Mouse (Mus musculus) kidney, postnatal 0 days (tissue): ENCODE results near the gene Adgrl3. TPM values are rescaled to one million over a fixed set of nuclear protein-coding genes. Genes with fewer than 3 reads are reported as not detected.

Experiments used
- ATAC-seq: fragments of 200-750 bp; cut with Nextera tagmentation; replicated peaks from 2 replicates; pipeline ENCODE4 v1.8.0; 2017; ENCODE audit warnings: low read depth, moderate number of reproducible peaks, moderate TSS enrichment, moderate library complexity; ENCODE audit not compliant: low FRiP score
- DNase-seq: peaks from one replicate; pipeline ENCODE4 v3.0.0-alpha.2; 2016; ENCODE audit warnings: low spot score
- H3K27ac ChIP-seq: fragments of 300-500 bp; sonication (generic); 2 replicates; pipeline ENCODE4 v1.5.1; 2014; ENCODE audit warnings: mild to moderate bottlenecking
- H3K27me3 ChIP-seq: fragments of 300-500 bp; sonication (generic); 2 replicates; pipeline ENCODE4 v1.6.1; 2014; ENCODE audit warnings: low read length, mixed read lengths; ENCODE audit not compliant: insufficient read depth
- H3K36me3 ChIP-seq: fragments of 300-500 bp; sonication (generic); 2 replicates; pipeline ENCODE4 v1.6.1; 2014; ENCODE audit warnings: low read length, mixed read lengths; ENCODE audit not compliant: insufficient read depth
- H3K4me1 ChIP-seq: fragments of 300-500 bp; sonication (generic); replicated peaks from 2 replicates; pipeline ENCODE4 v1.6.1; 2014; ENCODE audit warnings: antibody characterized with exemption, low read length, mixed read lengths; ENCODE audit not compliant: insufficient read depth
- H3K4me2 ChIP-seq: fragments of 300-500 bp; sonication (generic); 2 replicates; pipeline ENCODE4 v1.6.1; 2014; ENCODE audit warnings: mild to moderate bottlenecking, low read length, moderate library complexity, mixed read lengths
- H3K4me3 ChIP-seq: fragments of 300-500 bp; sonication (generic); replicated peaks from 2 replicates; pipeline ENCODE4 v1.5.1; 2014; ENCODE audit warnings: low read depth, low read length
- H3K9ac ChIP-seq: fragments of 300-500 bp; sonication (generic); 2 replicates; pipeline ENCODE4 v1.6.1; 2014; ENCODE audit warnings: low read depth, low read length
- H3K9me3 ChIP-seq: fragments of 300-500 bp; sonication (generic); replicated peaks from 2 replicates; pipeline ENCODE4 v1.6.1; 2016; ENCODE audit warnings: low read length, inconsistent platforms, mixed read lengths
- CTCF ChIP-seq: IDR thresholded peaks from 2 replicates; pipeline ENCODE4 v1.5.1; 2016; ENCODE audit warnings: antibody characterized with exemption, low read depth, mild to moderate bottlenecking, moderate library complexity
- WGBS: fragments of 180-500 bp; shearing (Covaris S2); extraction: QIAGEN DNeasy Blood & Tissue Kit; methylation state at CpG from one replicate; pipeline ENCODE4 v1.1.7; 2014; 5-methylcytosine and 5-hydroxymethylcytosine counted together
- polyA plus RNA-seq: library from polyadenylated mRNA; unstranded; fragments of >200 nt; fragmentation: Nextera tagmentation; extraction: Ambion mirVana; gene quantifications from 2 replicates; pipeline ENCODE4 v1.2.1, GENCODE M21; 2015

Gene Adgrl3
- polyA plus RNA-seq, 1 experiment from 2014 or later, result 8.8 TPM

DNA sequence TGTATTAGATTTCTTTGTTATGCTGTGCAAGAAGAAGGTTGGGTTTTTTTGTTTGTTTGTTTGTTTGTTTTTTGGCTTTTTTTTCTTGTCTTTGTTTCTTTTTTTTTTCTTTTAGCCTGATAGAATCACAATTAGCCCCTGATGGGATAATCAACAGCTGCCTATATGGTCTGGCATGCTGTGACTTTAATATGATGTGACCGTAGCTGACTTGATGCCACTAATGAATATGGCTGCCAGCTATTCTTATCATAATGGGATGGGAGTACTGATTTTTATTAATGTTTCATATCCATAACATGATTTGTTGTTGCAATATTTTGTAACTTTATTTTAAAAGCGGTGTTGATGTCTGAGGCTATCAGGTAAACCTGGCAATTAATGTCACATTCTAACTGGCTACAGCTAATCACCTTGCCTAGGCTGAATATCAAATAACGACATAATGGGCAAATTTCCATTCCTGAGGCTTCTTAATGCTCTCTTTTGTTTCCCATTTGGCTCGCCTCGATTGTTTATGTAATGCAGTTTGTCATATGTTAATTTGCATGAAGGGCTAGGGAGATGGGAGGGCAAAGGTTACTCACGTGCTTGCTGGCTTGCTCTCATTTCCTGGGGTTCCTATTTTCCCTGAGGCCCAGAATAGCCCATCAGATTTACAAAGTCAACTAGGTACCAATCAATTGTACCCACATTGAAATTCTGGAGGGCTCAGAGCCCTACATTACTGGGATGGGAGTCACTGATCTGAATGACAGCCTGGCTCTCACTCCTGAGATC lies 641.9 kb downstream of the Adgrl3 start:
- H3K27ac ChIP-seq, result no peak overlapping the region
- no peak for TF ChIP-seq CTCF
- no peaks in the 10 kb centered on the region for H3K27me3 ChIP-seq
- ATAC-seq (no peak), DNase-seq (no peak)
- H3K4me1 ChIP-seq, result no peaks in the 10 kb centered on the region
- WGBS, result 56% methylated on average over 6 of the region's 6 CpGs
- no peak overlapping the region for H3K4me3 ChIP-seq
- no peaks in the 10 kb centered on the region for H3K9me3 ChIP-seq
- H3K36me3 ChIP-seq, result no peaks in the 10 kb centered on the region
- no peak overlapping the region for H3K4me2 ChIP-seq
- no peak overlapping the region for H3K9ac ChIP-seq

DNA sequence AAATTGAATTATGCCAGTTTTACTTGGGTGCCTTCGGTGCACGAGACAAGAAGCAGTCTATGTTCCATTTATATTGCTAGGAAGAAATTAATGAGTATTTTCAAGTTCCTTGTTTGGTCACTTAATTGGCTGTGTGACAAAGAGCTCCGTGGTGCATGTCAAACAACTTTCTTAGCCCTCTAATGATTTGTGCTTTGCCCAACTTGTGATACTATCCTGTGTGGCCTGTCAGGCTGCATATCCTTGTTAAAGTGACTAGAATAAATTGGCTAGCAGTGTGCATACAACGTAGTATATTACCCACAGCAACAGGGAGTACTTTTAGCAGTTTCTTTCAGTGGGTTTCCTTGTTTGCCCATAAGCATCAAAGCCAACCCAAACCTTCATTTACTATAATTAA lies 651.1 kb downstream of the Adgrl3 start:
- H3K27ac ChIP-seq, result no peak overlapping the region
- no peak overlapping the region for H3K4me2 ChIP-seq
- H3K27me3 ChIP-seq, result no peaks in the 10 kb centered on the region
- DNase-seq, result peak; percentile 3
- H3K4me3 ChIP-seq, result no peak overlapping the region
- no peak for TF ChIP-seq CTCF
- H3K9ac ChIP-seq, result no peak overlapping the region
- no peaks in the 10 kb centered on the region for H3K9me3 ChIP-seq
- 32% methylated on average over 4 of the region's 4 CpGs for WGBS
- no peaks in the 10 kb centered on the region for H3K4me1 ChIP-seq
- no peak for ATAC-seq
- no peaks in the 10 kb centered on the region for H3K36me3 ChIP-seq

DNA sequence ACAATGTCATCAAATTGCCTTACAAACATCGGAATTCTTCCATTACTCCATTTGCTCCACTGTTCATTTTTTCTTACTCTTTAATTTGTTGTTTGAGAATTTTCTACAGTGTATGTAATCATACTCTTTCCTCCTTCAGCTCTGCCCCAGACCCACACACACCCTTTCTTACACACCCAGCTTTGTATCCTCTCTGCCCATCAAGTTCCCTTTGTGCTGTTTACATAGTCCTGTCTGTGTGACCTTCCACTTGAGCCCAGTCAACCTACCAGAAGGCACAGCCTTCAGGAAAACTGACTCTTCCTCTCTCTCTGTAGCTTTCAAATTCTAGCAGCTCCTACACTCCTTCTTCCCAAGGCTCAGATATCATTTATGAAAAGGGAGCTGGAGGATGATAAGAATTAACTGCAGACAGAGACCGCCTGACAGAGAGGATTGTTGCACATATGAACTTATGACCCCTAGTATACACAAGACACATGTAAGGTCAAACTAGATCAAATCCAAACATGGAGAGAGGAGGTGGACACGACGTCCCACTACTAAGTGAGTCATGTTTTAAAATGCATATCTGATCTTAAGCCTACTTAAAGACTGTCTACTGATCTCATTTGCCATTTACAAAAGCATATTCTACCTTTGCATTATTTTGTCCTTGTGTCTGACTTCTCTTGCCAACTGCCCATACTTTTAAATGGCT lies 654.5 kb downstream of the Adgrl3 start:
- Histone ChIP-seq H3K9me3 (no peaks in the 10 kb centered on the region), H3K4me1 (no peaks in the 10 kb centered on the region), H3K9ac (no peak overlapping the region), H3K36me3 (no peaks in the 10 kb centered on the region), H3K27ac (no peak overlapping the region), H3K4me3 (no peak overlapping the region), H3K27me3 (no peaks in the 10 kb centered on the region), H3K4me2 (no peak overlapping the region)
- ATAC-seq, result no peak
- DNase-seq, result no peak
- WGBS, result 75% methylated on average over 4 of the region's 4 CpGs
- no peak for TF ChIP-seq CTCF

DNA sequence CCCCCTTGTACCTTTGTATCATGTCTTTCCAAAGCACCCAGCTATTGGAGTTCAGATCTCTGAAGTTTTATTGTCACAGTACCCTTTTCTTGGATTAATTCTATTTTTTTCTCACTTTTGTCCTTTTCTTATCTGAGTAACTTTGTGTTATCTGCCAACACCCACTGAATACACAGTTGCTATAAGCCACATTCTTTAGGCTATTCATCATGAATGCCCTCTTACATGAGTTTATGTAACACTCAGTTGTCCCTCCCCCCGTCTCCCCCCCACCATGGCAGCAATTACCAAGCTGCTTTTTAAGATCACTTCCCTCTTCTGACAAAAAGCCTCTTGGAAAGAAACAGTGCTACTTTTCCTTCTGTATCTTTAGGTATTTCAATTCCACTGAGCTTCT lies 655.0 kb downstream of the Adgrl3 start:
- no peak overlapping the region for H3K4me2 ChIP-seq
- no peak overlapping the region for H3K4me3 ChIP-seq
- no peaks in the 10 kb centered on the region for H3K27me3 ChIP-seq
- no peaks in the 10 kb centered on the region for H3K36me3 ChIP-seq
- no peaks in the 10 kb centered on the region for H3K4me1 ChIP-seq
- no peak for ATAC-seq
- TF ChIP-seq CTCF, result no peak
- H3K9me3 ChIP-seq, result no peaks in the 10 kb centered on the region
- H3K9ac ChIP-seq, result no peak overlapping the region
- 64% methylated on average over 1 of the region's 1 CpGs for WGBS
- H3K27ac ChIP-seq, result no peak overlapping the region
- DNase-seq, result no peak

DNA sequence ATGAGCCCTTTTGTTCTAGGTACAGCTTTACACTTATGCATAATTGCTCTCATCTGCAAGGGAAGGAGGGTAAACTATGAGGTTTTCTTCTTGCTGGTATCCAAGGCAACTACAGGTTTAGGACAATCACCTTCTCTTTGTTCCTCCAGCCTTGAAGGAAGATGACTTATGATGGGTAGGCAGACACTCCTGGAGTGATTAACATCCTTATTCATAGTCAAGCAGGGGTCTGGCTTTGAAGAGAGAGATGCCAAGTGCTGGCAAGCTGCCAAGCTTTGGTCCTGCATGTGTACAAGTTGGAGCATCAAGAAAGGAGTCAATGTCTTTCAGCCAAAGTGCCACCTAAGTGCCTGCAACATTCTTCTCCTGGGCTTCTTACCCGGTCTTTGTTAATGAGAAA lies 657.0 kb downstream of the Adgrl3 start:
- no peak for TF ChIP-seq CTCF
- Histone ChIP-seq H3K4me2 (no peak overlapping the region), H3K9me3 (no peaks in the 10 kb centered on the region), H3K27me3 (no peaks in the 10 kb centered on the region), H3K9ac (no peak overlapping the region), H3K4me3 (no peak overlapping the region), H3K4me1 (no peaks in the 10 kb centered on the region), H3K27ac (no peak overlapping the region), H3K36me3 (no peaks in the 10 kb centered on the region)
- DNase-seq, result no peak
- WGBS, result 97% methylated on average over 1 of the region's 1 CpGs
- no peak for ATAC-seq

DNA sequence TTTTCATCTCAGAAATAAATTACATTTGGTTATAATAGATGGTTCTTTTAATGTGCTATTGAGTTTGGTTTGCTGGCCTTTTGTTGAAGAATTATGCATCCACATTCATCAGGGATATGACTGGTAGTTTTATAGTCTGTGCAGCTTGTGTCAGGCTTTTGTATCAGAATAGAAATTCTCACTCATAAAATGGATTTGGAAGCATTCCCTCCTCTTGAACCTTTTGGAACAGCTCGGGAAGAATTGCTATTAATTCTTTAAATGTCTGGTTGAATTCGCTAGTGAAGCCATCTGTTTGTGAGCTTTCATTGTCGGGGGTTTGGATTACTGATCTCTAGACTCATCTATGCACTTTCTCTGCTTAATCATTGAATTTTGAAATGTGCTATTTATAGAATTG lies 666.3 kb downstream of the Adgrl3 start:
- Histone ChIP-seq H3K36me3 (no peaks in the 10 kb centered on the region), H3K9ac (no peak overlapping the region), H3K4me2 (no peak overlapping the region), H3K4me3 (no peak overlapping the region), H3K4me1 (no peaks in the 10 kb centered on the region), H3K27ac (no peak overlapping the region), H3K9me3 (no peaks in the 10 kb centered on the region), H3K27me3 (no peaks in the 10 kb centered on the region)
- DNase-seq (peak; percentile 61), ATAC-seq (no peak)
- WGBS, result 55% methylated on average over 3 of the region's 3 CpGs
- no peak for TF ChIP-seq CTCF
